Mouse (Mus musculus) midbrain, postnatal 0 days (tissue): ENCODE measurements at regions not wholly inside any gene's neighbourhood (a gene's known extent, or its start where the extent isn't known, plus 50 kb on each side); places are given as distances from the start of the nearest gene placed in this dataset.
A peak's percentile ranks its signal among the peaks of the same experiment; 100 is the strongest.

Experiments used
- ATAC-seq: fragments of 200-750 bp; cut with Nextera tagmentation; 2 replicates; pipeline ENCODE4 v1.8.0; 2017; ENCODE audit warnings: moderate number of reproducible peaks, mild to moderate bottlenecking, moderate TSS enrichment, moderate library complexity; ENCODE audit not compliant: low FRiP score
- DNase-seq: peaks from one replicate; pipeline ENCODE4 v3.0.0-alpha.2; 2015; ENCODE audit warnings: low spot score
- H3K27ac ChIP-seq: fragments of 300-500 bp; sonication (generic); 2 replicates; pipeline ENCODE4 v1.5.1; 2014; ENCODE audit warnings: low read depth, mild to moderate bottlenecking, low read length, mixed read lengths
- H3K27me3 ChIP-seq: fragments of 300-500 bp; sonication (generic); 2 replicates; pipeline ENCODE4 v1.6.1; 2014; ENCODE audit warnings: low read length, control low read depth, mixed read lengths; ENCODE audit not compliant: insufficient read depth
- H3K36me3 ChIP-seq: fragments of 300-500 bp; sonication (generic); 2 replicates; pipeline ENCODE4 v1.6.1; 2014; ENCODE audit warnings: low read length, control low read depth, mixed read lengths; ENCODE audit not compliant: insufficient read depth
- H3K4me1 ChIP-seq: fragments of 300-500 bp; sonication (generic); 2 replicates; pipeline ENCODE4 v1.6.1; 2014; ENCODE audit warnings: mild to moderate bottlenecking, control low read depth, antibody characterized with exemption, low read length, mixed read lengths; ENCODE audit not compliant: insufficient read depth
- H3K4me2 ChIP-seq: fragments of 300-500 bp; sonication (generic); 2 replicates; pipeline ENCODE4 v1.6.1; 2014; ENCODE audit warnings: low read depth, mild to moderate bottlenecking, low read length, mixed read lengths; ENCODE audit not compliant: poor library complexity, severe bottlenecking
- H3K4me3 ChIP-seq: fragments of 300-500 bp; sonication (generic); 2 replicates; pipeline ENCODE4 v1.5.1; 2014; ENCODE audit warnings: low read depth, mild to moderate bottlenecking, low read length, moderate library complexity
- H3K9ac ChIP-seq: fragments of 300-500 bp; sonication (generic); replicated peaks from 2 replicates; pipeline ENCODE4 v1.6.1; 2014; ENCODE audit warnings: mild to moderate bottlenecking, low read length, moderate library complexity, mixed read lengths; ENCODE audit not compliant: poor library complexity, severe bottlenecking
- H3K9me3 ChIP-seq: fragments of 300-500 bp; sonication (generic); 2 replicates; pipeline ENCODE4 v1.6.1; 2016; ENCODE audit warnings: low read length, control low read depth
- CTCF ChIP-seq: IDR thresholded peaks from 2 replicates; pipeline ENCODE4 v1.5.1; 2016; ENCODE audit warnings: antibody characterized with exemption, mild to moderate bottlenecking
- WGBS: fragments of 180-500 bp; shearing (Covaris S2); extraction: QIAGEN DNeasy Blood & Tissue Kit; methylation state at CpG from one replicate; pipeline ENCODE4 v1.1.7; 2014; 5-methylcytosine and 5-hydroxymethylcytosine counted together

DNA sequence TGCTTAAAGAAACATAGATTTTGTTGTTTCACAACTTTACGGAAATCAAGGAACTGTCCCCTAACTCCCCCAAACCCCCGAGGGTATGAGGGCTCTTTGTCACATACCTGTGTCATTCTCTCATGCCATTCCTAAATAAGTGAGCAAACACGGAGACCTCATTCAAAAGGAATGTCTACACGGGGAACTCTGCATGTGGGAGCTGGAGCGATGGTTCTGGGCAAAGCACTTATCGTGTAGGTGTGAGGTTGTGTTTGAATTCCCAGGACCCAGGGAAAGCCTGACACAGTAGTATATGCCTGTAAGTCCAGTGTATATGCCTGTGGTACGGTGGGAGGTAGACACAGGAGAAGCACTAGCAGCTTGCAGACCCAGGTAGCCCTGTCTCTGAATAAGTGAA lies 107.6 kb upstream of the Igfbp7 start:
- Histone ChIP-seq H3K9me3 (no peaks in the 10 kb centered on the region), H3K4me3 (no peak overlapping the region), H3K27me3 (no peaks in the 10 kb centered on the region), H3K4me2 (no peak overlapping the region), H3K9ac (no peak overlapping the region), H3K27ac (no peak overlapping the region), H3K36me3 (no peaks in the 10 kb centered on the region), H3K4me1 (no peaks in the 10 kb centered on the region)
- DNase-seq (no peak), ATAC-seq (no peak)
- 87% methylated on average over 7 of the region's 7 CpGs for WGBS
- TF ChIP-seq CTCF: no peak

DNA sequence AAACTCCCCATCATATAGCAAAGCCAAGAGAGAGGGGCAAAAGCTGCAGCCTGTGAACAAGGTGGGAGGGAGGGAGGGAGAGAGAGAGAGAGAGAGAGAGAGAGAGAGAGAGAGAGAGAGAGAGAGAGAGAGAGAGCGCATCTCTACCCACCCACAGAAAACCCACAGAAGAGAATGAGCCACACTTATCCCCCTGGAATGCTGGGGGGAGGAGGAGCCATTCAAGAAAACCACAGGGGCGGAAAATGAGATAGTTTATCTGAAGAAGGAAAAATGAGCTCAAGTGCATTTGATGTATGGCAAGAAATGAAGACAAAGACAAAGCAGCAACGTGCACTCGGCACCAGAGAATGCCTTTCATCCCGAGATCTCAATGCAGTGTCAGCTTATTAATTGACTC lies 94.8 kb upstream of the Igfbp7 start:
- Histone ChIP-seq H3K4me1 (no peaks in the 10 kb centered on the region), H3K36me3 (no peaks in the 10 kb centered on the region), H3K9me3 (no peaks in the 10 kb centered on the region), H3K27me3 (no peaks in the 10 kb centered on the region), H3K4me3 (no peak overlapping the region), H3K9ac (no peak overlapping the region), H3K27ac (no peak overlapping the region), H3K4me2 (no peak overlapping the region)
- TF ChIP-seq CTCF: no peak
- 25% methylated on average over 5 of the region's 5 CpGs for WGBS
- ATAC-seq (no peak), DNase-seq (no peak)

GRCm38 (mm10) chr5:77499949-77500460 lies 92.2 kb upstream of the Igfbp7 start:
- Histone ChIP-seq H3K27me3 (no peaks in the 10 kb centered on the region), H3K9me3 (no peaks in the 10 kb centered on the region), H3K9ac (no peak overlapping the region), H3K36me3 (no peaks in the 10 kb centered on the region), H3K4me2 (no peak overlapping the region), H3K4me3 (no peak overlapping the region), H3K4me1 (no peaks in the 10 kb centered on the region), H3K27ac (no peak overlapping the region)
- WGBS: 75% methylated on average over 5 of the region's 5 CpGs
- ATAC-seq (no peak), DNase-seq (no peak)
- TF ChIP-seq CTCF: no peak

DNA sequence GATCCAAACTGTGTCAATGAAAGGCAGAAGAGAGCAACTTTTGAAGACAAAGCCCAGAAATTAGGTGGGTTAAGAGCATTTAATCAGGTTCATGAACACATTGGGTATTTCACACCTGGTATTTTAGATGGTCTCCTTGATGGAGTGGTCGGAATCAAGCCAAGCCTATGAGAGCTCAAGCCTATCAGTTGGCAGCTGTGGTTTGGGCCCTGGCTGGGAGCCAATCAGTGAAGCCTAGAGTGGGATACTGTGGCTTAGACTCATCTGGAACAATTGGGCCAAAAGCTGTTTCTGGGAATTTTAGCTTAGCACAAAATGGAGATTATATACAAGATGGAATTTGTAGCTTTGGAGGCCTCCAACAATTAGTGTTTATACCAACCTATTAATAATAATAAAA lies 86.8 kb upstream of the Igfbp7 start:
- no peak overlapping the region for H3K4me2 ChIP-seq
- no peaks in the 10 kb centered on the region for H3K36me3 ChIP-seq
- no peaks in the 10 kb centered on the region for H3K4me1 ChIP-seq
- no peaks in the 10 kb centered on the region for H3K27me3 ChIP-seq
- H3K27ac ChIP-seq: no peak overlapping the region
- ATAC-seq (no peak), DNase-seq (peak; percentile 17)
- H3K4me3 ChIP-seq: no peak overlapping the region
- 85% methylated on average over 1 of the region's 1 CpGs for WGBS
- H3K9ac ChIP-seq: no peak overlapping the region
- H3K9me3 ChIP-seq: no peaks in the 10 kb centered on the region
- no peak for TF ChIP-seq CTCF

DNA sequence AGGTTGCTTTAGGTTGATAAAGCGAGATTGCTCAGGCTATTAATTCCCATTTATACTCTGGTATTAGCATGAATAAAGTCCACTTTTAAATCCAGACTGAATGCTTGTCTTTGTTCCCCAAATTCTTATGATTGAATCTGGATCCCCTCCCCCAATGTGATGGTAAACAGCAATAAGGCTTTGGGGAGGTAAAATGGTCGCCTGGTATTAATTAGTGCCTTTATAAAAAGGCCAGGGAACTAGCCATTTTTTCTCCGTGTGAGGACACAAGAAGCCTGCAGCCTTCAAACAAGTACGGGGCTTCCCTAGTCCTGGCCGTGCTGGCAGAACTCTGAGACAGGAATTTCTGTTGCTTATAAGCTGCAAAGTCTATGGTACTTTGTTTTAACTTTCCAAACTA lies 81.1 kb upstream of the Igfbp7 start:
- DNase-seq: no peak
- no peak overlapping the region for H3K27ac ChIP-seq
- WGBS: 71% methylated on average over 5 of the region's 5 CpGs
- no peak overlapping the region for H3K9ac ChIP-seq
- H3K36me3 ChIP-seq: no peaks in the 10 kb centered on the region
- TF ChIP-seq CTCF: no peak
- H3K27me3 ChIP-seq: no peaks in the 10 kb centered on the region
- no peak for ATAC-seq
- H3K9me3 ChIP-seq: no peaks in the 10 kb centered on the region
- no peak overlapping the region for H3K4me2 ChIP-seq
- peaks cover 3% of the 10 kb centered on the region; the same call in 1 of the 2 replicates for H3K4me1 ChIP-seq
- H3K4me3 ChIP-seq: no peak overlapping the region

DNA sequence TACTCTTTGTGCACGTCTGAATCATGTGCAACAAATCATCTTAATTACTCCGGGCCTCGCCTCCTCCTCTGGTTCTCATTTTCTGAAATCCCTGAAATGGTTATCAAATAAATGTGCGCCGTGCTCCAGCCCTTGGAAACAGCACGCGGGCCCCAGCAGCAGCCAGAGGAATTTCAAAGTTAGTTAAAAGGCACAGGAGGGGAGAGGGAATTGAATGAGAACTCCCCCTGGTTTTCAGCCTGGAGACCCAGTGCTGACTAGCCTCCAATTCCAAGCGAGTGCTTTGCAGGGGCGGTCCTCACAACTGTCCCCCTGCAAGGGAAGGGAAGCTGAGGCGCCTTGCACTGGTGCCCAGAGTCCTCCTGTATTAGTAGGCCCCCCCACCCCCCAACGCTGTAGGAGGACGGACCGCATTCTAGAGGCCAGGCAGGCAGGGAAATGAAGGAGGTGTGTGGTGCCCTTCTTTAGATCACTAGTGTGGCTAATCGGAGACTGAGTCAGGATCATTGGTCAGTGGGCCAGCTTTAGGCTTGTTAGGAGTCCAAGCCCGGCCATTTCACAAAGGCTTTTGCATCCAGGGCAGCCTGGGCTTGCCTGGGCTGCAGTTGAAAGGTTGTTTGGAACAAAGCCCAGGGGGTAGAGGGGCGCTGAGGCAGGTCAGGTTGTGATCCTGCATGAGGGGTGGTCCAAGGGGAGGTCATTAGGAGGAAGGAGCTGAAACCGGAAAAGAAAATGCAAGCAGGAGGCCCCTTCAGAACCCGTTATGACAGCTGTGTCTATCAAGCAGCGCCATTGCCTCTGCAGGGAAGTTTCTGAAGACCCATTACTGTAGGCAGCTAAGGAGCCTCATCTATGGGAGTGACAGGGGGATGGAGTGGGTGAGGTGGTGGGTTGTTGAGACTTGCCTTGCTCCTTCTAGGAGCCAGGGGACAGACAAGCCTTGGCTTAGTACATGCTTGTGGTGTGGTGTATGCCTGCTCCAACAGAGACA lies 80.3 kb upstream of the Igfbp7 start:
- 13% methylated on average over 19 of the region's 19 CpGs for WGBS
- Histone ChIP-seq H3K9ac (no peak overlapping the region), H3K4me2 (peak overlapping the region; percentile 19), H3K27ac (no peak overlapping the region), H3K4me1 (peaks cover 3% of the 10 kb centered on the region; the same call in 1 of the 2 replicates), H3K4me3 (no peak overlapping the region), H3K36me3 (no peaks in the 10 kb centered on the region), H3K9me3 (no peaks in the 10 kb centered on the region), H3K27me3 (no peaks in the 10 kb centered on the region)
- no peak for TF ChIP-seq CTCF
- peak; percentile 49; the same call in 1 of the 2 replicates for ATAC-seq
- DNase-seq: peak; percentile 25
